Mouse (Mus musculus) MEL (cell line): ENCODE measurements around the gene Kansl1. TPM values are rescaled to one million over a fixed set of nuclear protein-coding genes. Genes with fewer than 3 reads are reported as not detected.

Experiments
- DNase-seq: peaks from one replicate; pipeline ENCODE4 v3.0.0; 2011; ENCODE audit warnings: low read depth, low spot score
- H3K27ac ChIP-seq: 2 replicates; pipeline ENCODE4 v1.5.1; 2012; ENCODE audit warnings: low read depth, mild to moderate bottlenecking, control low read depth, low read length, moderate library complexity; ENCODE audit not compliant: control insufficient read depth
- H3K27me3 ChIP-seq, 2 experiments: fragments of 150-350 bp in 1 of 2; sonication (generic) in 1 of 2; 2 replicates each; pipeline ENCODE4 v1.6.1; 2012; ENCODE audit warnings: low read length in 2 of 2, mild to moderate bottlenecking in 2 of 2, improper control_type of control experiment in 1 of 2, moderate library complexity in 1 of 2; ENCODE audit not compliant: insufficient read depth in 2 of 2, control insufficient read depth in 1 of 2
- H3K36me3 ChIP-seq, 2 experiments: 2 replicates each; pipeline ENCODE4 v1.6.1; 2012 to 2014; ENCODE audit warnings: low read length in 2 of 2, improper control_type of control experiment in 1 of 2, inconsistent platforms in 1 of 2, mild to moderate bottlenecking in 1 of 2; ENCODE audit not compliant: insufficient read depth in 2 of 2, control insufficient read depth in 1 of 2
- H3K4me1 ChIP-seq, 2 experiments: fragments of 150-350 bp in 1 of 2; sonication (generic) in 1 of 2; 2 replicates each; pipeline ENCODE4 v1.6.1; 2012; ENCODE audit warnings: low read length in 2 of 2, improper control_type of control experiment in 1 of 2, mild to moderate bottlenecking in 1 of 2; ENCODE audit not compliant: insufficient read depth in 2 of 2, control insufficient read depth in 1 of 2
- H3K4me3 ChIP-seq, 2 experiments: fragments of 150-350 bp in 1 of 2; sonication (generic) in 1 of 2; 2 replicates each; pipeline ENCODE4 v1.5.1; 2012; ENCODE audit warnings: low read depth in 2 of 2, low read length in 2 of 2, mild to moderate bottlenecking in 2 of 2, moderate library complexity in 2 of 2, control low read depth in 1 of 2, improper control_type of control experiment in 1 of 2; ENCODE audit not compliant: control insufficient read depth in 1 of 2, insufficient read depth in 1 of 2
- H3K79me2 ChIP-seq: 2 replicates; pipeline ENCODE4 v1.6.1; 2012; ENCODE audit warnings: mild to moderate bottlenecking, low read length, moderate library complexity; ENCODE audit not compliant: control insufficient read depth, poor library complexity, insufficient read depth
- H3K9ac ChIP-seq: 2 replicates; pipeline ENCODE4 v1.6.1; 2012; ENCODE audit warnings: low read depth, mild to moderate bottlenecking, control low read depth, low read length, moderate library complexity; ENCODE audit not compliant: control insufficient read depth, poor library complexity, severe bottlenecking
- H3K9me3 ChIP-seq: fragments of 150-350 bp; sonication (generic); replicated peaks from 2 replicates; pipeline ENCODE4 v1.6.1; 2012; ENCODE audit warnings: mild to moderate bottlenecking, low read length, improper control_type of control experiment, moderate library complexity; ENCODE audit not compliant: insufficient read depth
- BHLHE40 ChIP-seq: IDR thresholded peaks from 2 replicates; pipeline ENCODE4 v1.6.1; 2012; ENCODE audit warnings: low read depth, mild to moderate bottlenecking, inconsistent platforms, low read length, improper control_type of control experiment, borderline replicate concordance
- CHD1 ChIP-seq: IDR thresholded peaks from 2 replicates; pipeline ENCODE4 v1.6.1; 2012; ENCODE audit warnings: low read depth, mild to moderate bottlenecking, inconsistent platforms, low read length, improper control_type of control experiment
- CTCF ChIP-seq, 3 experiments: IDR thresholded peaks in 2 of 3; conservative IDR thresholded peaks in 1 of 3; 2 replicates each; pipeline ENCODE4 v1.5.1; 2011 to 2012; ENCODE audit warnings: low read length in 3 of 3, low read depth in 2 of 3, mild to moderate bottlenecking in 2 of 3, improper control_type of control experiment in 1 of 3, inconsistent platforms in 1 of 3, mixed read lengths in 1 of 3, moderate library complexity in 1 of 3; ENCODE audit not compliant: control insufficient read depth in 1 of 3, insufficient read depth in 1 of 3, poor library complexity in 1 of 3, severe bottlenecking in 1 of 3
- ELF1 ChIP-seq: IDR thresholded peaks from 2 replicates; pipeline ENCODE4 v1.6.1; 2014; ENCODE audit warnings: low read depth, mild to moderate bottlenecking, inconsistent platforms, low read length, improper control_type of control experiment, moderate library complexity
- EP300 ChIP-seq, 2 experiments: IDR thresholded peaks; 2 replicates each; pipeline ENCODE4 v1.6.1; 2011; ENCODE audit warnings: improper control_type of control experiment in 2 of 2, low read length in 2 of 2, low read depth in 1 of 2, mild to moderate bottlenecking in 1 of 2
- GABPA ChIP-seq: IDR thresholded peaks from 2 replicates; pipeline ENCODE4 v1.6.1; 2012; ENCODE audit warnings: low read depth, mild to moderate bottlenecking, inconsistent platforms, low read length, improper control_type of control experiment, moderate library complexity
- GATA1 ChIP-seq: IDR thresholded peaks from 2 replicates; pipeline ENCODE4 v1.6.1; 2011; ENCODE audit warnings: low read depth, low read length, improper control_type of control experiment
- JUND ChIP-seq: IDR thresholded peaks from 2 replicates; pipeline ENCODE4 v1.6.1; 2011; ENCODE audit warnings: low read depth, mild to moderate bottlenecking, improper control_type of control experiment, low read length
- KAT2A ChIP-seq: conservative IDR thresholded peaks from 2 replicates; pipeline ENCODE4 v1.6.1; 2012; ENCODE audit warnings: low read depth, low read length, improper control_type of control experiment, inconsistent platforms
- MAFK ChIP-seq: IDR thresholded peaks from 2 replicates; pipeline ENCODE4 v1.6.1; 2011; ENCODE audit warnings: low read depth, mild to moderate bottlenecking, low read length, improper control_type of control experiment, borderline replicate concordance
- MAX ChIP-seq: IDR thresholded peaks from 2 replicates; pipeline ENCODE4 v1.6.1; 2011; ENCODE audit warnings: low read length, improper control_type of control experiment
- MYC ChIP-seq: IDR thresholded peaks from 2 replicates; pipeline ENCODE4 v1.6.1; 2011; ENCODE audit warnings: low read depth, mild to moderate bottlenecking, low read length, improper control_type of control experiment, moderate library complexity
- NELFE ChIP-seq: IDR thresholded peaks from 2 replicates; pipeline ENCODE4 v1.6.1; 2011; ENCODE audit warnings: low read depth, low read length, improper control_type of control experiment
- NRF1 ChIP-seq: IDR thresholded peaks from 2 replicates; pipeline ENCODE4 v1.6.1; 2014; ENCODE audit warnings: low read depth, mild to moderate bottlenecking, inconsistent platforms, low read length, improper control_type of control experiment, moderate library complexity; ENCODE audit not compliant: poor library complexity, insufficient read depth, severe bottlenecking
- POLR2A ChIP-seq, 2 experiments: IDR thresholded peaks; 2 replicates each; pipeline ENCODE4 v1.6.1; 2011 to 2012; ENCODE audit warnings: low read length in 2 of 2, mild to moderate bottlenecking in 2 of 2, control low read depth in 1 of 2, improper control_type of control experiment in 1 of 2, low read depth in 1 of 2, moderate library complexity in 1 of 2; ENCODE audit not compliant: control insufficient read depth in 1 of 2, insufficient read depth in 1 of 2, poor library complexity in 1 of 2
- POLR2AphosphoS2 ChIP-seq: IDR thresholded peaks from 2 replicates; pipeline ENCODE4 v1.6.1; 2011; ENCODE audit warnings: low read length, improper control_type of control experiment
- POLR2AphosphoS5 ChIP-seq: IDR thresholded peaks from 2 replicates; pipeline ENCODE4 v1.6.1; 2012; ENCODE audit warnings: low read depth, borderline replicate concordance, mild to moderate bottlenecking, inconsistent platforms, low read length, moderate library complexity, mixed read lengths
- RAD21 ChIP-seq: IDR thresholded peaks from 2 replicates; pipeline ENCODE4 v1.6.1; 2011; ENCODE audit warnings: mild to moderate bottlenecking, low read depth, low read length, improper control_type of control experiment
- SIN3A ChIP-seq: IDR thresholded peaks from 2 replicates; pipeline ENCODE4 v1.6.1; 2012; ENCODE audit warnings: low read length, improper control_type of control experiment, inconsistent platforms
- SMC3 ChIP-seq: IDR thresholded peaks from 2 replicates; pipeline ENCODE4 v1.6.1; 2011; ENCODE audit warnings: low read depth, low read length, improper control_type of control experiment
- TBP ChIP-seq: IDR thresholded peaks from 2 replicates; pipeline ENCODE4 v1.8.0; 2011; ENCODE audit warnings: low read depth, low read length, improper control_type of control experiment
- UBTF ChIP-seq: IDR thresholded peaks from 2 replicates; pipeline ENCODE4 v1.6.1; 2012; ENCODE audit warnings: low read depth, mild to moderate bottlenecking, inconsistent platforms, low read length, improper control_type of control experiment, moderate library complexity, borderline replicate concordance; ENCODE audit not compliant: insufficient read depth
- USF2 ChIP-seq, 2 experiments: IDR thresholded peaks; 2 replicates each; pipeline ENCODE4 v1.6.1; 2011 to 2012; ENCODE audit warnings: improper control_type of control experiment in 2 of 2, low read length in 2 of 2, borderline replicate concordance in 1 of 2, inconsistent platforms in 1 of 2, low read depth in 1 of 2, mild to moderate bottlenecking in 1 of 2; ENCODE audit not compliant: insufficient read depth in 1 of 2
- ZC3H11A ChIP-seq: IDR thresholded peaks from 2 replicates; pipeline ENCODE4 v1.6.1; 2012; ENCODE audit warnings: low read depth, mild to moderate bottlenecking, inconsistent platforms, low read length, improper control_type of control experiment
- ZKSCAN1 ChIP-seq: IDR thresholded peaks from 2 replicates; pipeline ENCODE4 v1.6.1; 2012; ENCODE audit warnings: low read depth, mild to moderate bottlenecking, inconsistent platforms, low read length, improper control_type of control experiment, moderate library complexity
- ZNF384 ChIP-seq: IDR thresholded peaks from 2 replicates; pipeline ENCODE4 v1.6.1; 2012; ENCODE audit warnings: low read depth, mild to moderate bottlenecking, inconsistent platforms, low read length, improper control_type of control experiment
- polyA plus RNA-seq, 2 experiments: library from polyadenylated mRNA; stranded (reverse) in 1 of 2; unstranded in 1 of 2; fragments of >175 nt in 1 of 2; fragments of >200 nt in 1 of 2; gene quantifications; 2 replicates each; pipeline versions ENCODE4 v1.2.1 to v1.2.4; 2012; ENCODE audit warnings: low replicate concordance in 2 of 2, low read depth in 1 of 2; ENCODE audit not compliant: insufficient read length in 2 of 2, insufficient read depth in 1 of 2, missing spikeins in 1 of 2
- total RNA-seq: library from RNA; depleted of rRNA; stranded (reverse); fragments of 300-350 nt; gene quantifications from 2 replicates; pipeline ENCODE4 v1.2.3, GENCODE M21; 2012

Kansl1 gene
- total and polyA plus RNA-seq, 3 experiments = 14.9 to 76.3 (median 56.4) TPM

- Histone ChIP-seq H3K4me1 (peaks cover 5 to 18% of the 10 kb centered on the region in 2 experiments; a peak in 3 of 4 replicates), H3K36me3 (peaks cover 26 to 35% of the 10 kb centered on the region in 2 experiments), H3K27me3 (no peaks in the 10 kb centered on the region), H3K9me3 (no peaks in the 10 kb centered on the region)
- TF ChIP-seq POLR2AphosphoS2 (no peak), JUND (no peak), CTCF (IDR thresholded peaks at IDR 0.05 in 2 of 3, conservative IDR thresholded peaks at IDR 0.05 in 1 of 3; ENCODE audit: control insufficient read depth in 1 of 3, insufficient read depth in 1 of 3, low read depth in 2 of 3, low read length in 3 of 3, poor library complexity in 1 of 3, severe bottlenecking in 1 of 3) (no peak), TBP (no peak), MAX (no peak), CHD1 (no peak), MYC (no peak), SMC3 (no peak), ZKSCAN1 (no peak), ELF1 (no peak), POLR2A (IDR thresholded peaks at IDR 0.05; ENCODE audit: control insufficient read depth in 1 of 2, insufficient read depth in 1 of 2, low read depth in 1 of 2, low read length in 2 of 2, poor library complexity in 1 of 2) (no peak), BHLHE40 (no peak), UBTF (no peak), POLR2AphosphoS5 (no peak), NELFE (no peak), NRF1 (no peak), MAFK (no peak), ZC3H11A (no peak)
- TF ChIP-seq, all 39 proteins: peak for 0
- Histone ChIP-seq H3K27ac (no peak overlapping the region), H3K4me3 (no peak overlapping the region), H3K9ac (no peak overlapping the region), H3K79me2 (peaks cover 31% of the 10 kb centered on the region)
- DNase-seq = no peak
Measured at GRCm38 (mm10) chr11:104395648-104396047, 73.0 kb downstream of the Kansl1 start.

- peaks cover 21 to 25% of the 10 kb centered on the region in 2 experiments for H3K36me3 ChIP-seq
- H3K4me3 ChIP-seq = no peak overlapping the region
- no peak for DNase-seq
- no peaks in the 10 kb centered on the region for H3K27me3 ChIP-seq
- H3K79me2 ChIP-seq = peaks cover 26% of the 10 kb centered on the region
- H3K27ac ChIP-seq = no peak overlapping the region
- no peak overlapping the region for H3K9ac ChIP-seq
- peaks cover 3 to 6% of the 10 kb centered on the region in 2 experiments; a peak in 3 of 4 replicates for H3K4me1 ChIP-seq
- H3K9me3 ChIP-seq = no peaks in the 10 kb centered on the region
- TF ChIP-seq SIN3A = no peak
- TF ChIP-seq ELF1 = no peak
- no peak for TF ChIP-seq USF2 (IDR thresholded peaks at IDR 0.05; ENCODE audit: borderline replicate concordance in 1 of 2, insufficient read depth in 1 of 2, low read depth in 1 of 2, low read length in 2 of 2)
- TF ChIP-seq NRF1 = no peak
- TF ChIP-seq POLR2AphosphoS5 = no peak
- no peak for TF ChIP-seq EP300 (IDR thresholded peaks at IDR 0.05; ENCODE audit: low read depth in 1 of 2, low read length in 2 of 2)
- TF ChIP-seq RAD21 = no peak
- no peak for TF ChIP-seq MYC
- TF ChIP-seq KAT2A = no peak
- no peak for TF ChIP-seq CHD1
- TF ChIP-seq GABPA = no peak
- no peak for TF ChIP-seq ZNF384
- TF ChIP-seq ZC3H11A = no peak
- TF ChIP-seq GATA1 = no peak
Measured at GRCm38 (mm10) chr11:104393196-104393595, 75.5 kb downstream of the Kansl1 start.
